ENCODE assay signal across 17 mouse cellular contexts in genomic region chr12:102043840-102044239, GRCm38 (mm10).
DNase-seq lines count a peak whose midpoint lies in the region; ATAC-seq and TF ChIP-seq lines count a peak whose summit lies in the region.
"Had no signal": no experiment of that assay in that cellular context is flagged by ENCODE, and none has a peak within 500 bp of the region (broad histone marks: within the 10 kb centered on the region; RNA-seq: fewer than 3 reads in every experiment).

No protein-coding gene starts in this region.

- no peak for DNase-seq in heart, adult 8-10 months (ENCODE audit: low spot score)
- DNase-seq in Muller cell, postnatal 12 days (ENCODE audit: inconsistent ontology term): peak; percentile 38
- DNase-seq in adrenal gland, postnatal 14 days: peak; percentile 33
- peak; percentile 70 for DNase-seq in lung, postnatal 0 days (ENCODE audit: low spot score)
- DNase-seq in urinary bladder, postnatal 10 days (ENCODE audit: low spot score): no peak
- no peak for DNase-seq in spleen, postnatal 36 days (ENCODE audit: low spot score in 2 of 2)
- DNase-seq: cerebellum, adult 2 months; forebrain, postnatal 0 days; gastrocnemius, postnatal 36 days; kidney, adult 11 months; spleen, adult 18-20 months; thymus, adult 18-20 months had no signal

- peak overlapping the region; percentile 16; the same call in 1 of the 2 replicates for H3K4me2 ChIP-seq in heart, embryonic 13.5 days
- no peak overlapping the region for H3K4me2 ChIP-seq in lung, postnatal 0 days (replicated peaks; ENCODE audit: low read depth, low read length)
- H3K4me2 ChIP-seq: limb, embryonic 13.5 days; neural tube, embryonic 15.5 days had no signal

- H3K27ac ChIP-seq in heart, embryonic 13.5 days (replicated peaks): peak overlapping the region; percentile 65
- H3K27ac ChIP-seq in lung, postnatal 0 days (ENCODE audit: low read length): no peak overlapping the region
- H3K27ac ChIP-seq: forebrain, embryonic 10.5 days; limb, embryonic 13.5 days; neural tube, embryonic 15.5 days had no signal

- no peaks in the 10 kb centered on the region for H3K36me3 ChIP-seq in heart, embryonic 13.5 days
- no peaks in the 10 kb centered on the region for H3K36me3 ChIP-seq in lung, postnatal 0 days (ENCODE audit: insufficient read depth, low read length)
- H3K36me3 ChIP-seq: forebrain, embryonic 10.5 days; limb, embryonic 13.5 days; neural tube, embryonic 15.5 days had no signal

- no peak overlapping the region for H3K9ac ChIP-seq in heart, embryonic 13.5 days
- H3K9ac ChIP-seq in lung, postnatal 0 days (replicated peaks; ENCODE audit: low read depth): no peak overlapping the region
- H3K9ac ChIP-seq: forebrain, postnatal 0 days; limb, embryonic 13.5 days; neural tube, embryonic 15.5 days had no signal

- H3K4me1 ChIP-seq in heart, embryonic 13.5 days: peaks cover 55% of the 10 kb centered on the region
- H3K4me1 ChIP-seq in lung, postnatal 0 days (ENCODE audit: insufficient read depth, low read depth, low read length): no peaks in the 10 kb centered on the region
- H3K4me1 ChIP-seq: limb, embryonic 13.5 days had no signal

- TF ChIP-seq CTCF in lung, postnatal 0 days (IDR thresholded peaks at IDR 0.05): no peak

- H3K4me3 ChIP-seq in heart, embryonic 13.5 days: no peak overlapping the region
- no peak overlapping the region for H3K4me3 ChIP-seq in lung, postnatal 0 days (ENCODE audit: low read depth, low read length)
- H3K4me3 ChIP-seq: forebrain, embryonic 10.5 days; limb, embryonic 13.5 days; neural tube, embryonic 15.5 days had no signal

- no peak for ATAC-seq in heart, embryonic 13.5 days (ENCODE audit: extremely low read depth, insufficient number of reproducible peaks, low FRiP score, low TSS enrichment)
- ATAC-seq in lung, postnatal 0 days: peak; percentile 94
- ATAC-seq: forebrain, postnatal 0 days; midbrain, embryonic 16.5 days had no signal

- no peaks in the 10 kb centered on the region for H3K27me3 ChIP-seq in heart, embryonic 13.5 days (replicated peaks)
- H3K27me3 ChIP-seq in lung, postnatal 0 days (replicated peaks; ENCODE audit: insufficient read depth, low read length): no peaks in the 10 kb centered on the region
- H3K27me3 ChIP-seq: limb, embryonic 13.5 days; neural tube, embryonic 15.5 days had no signal

- H3K9me3 ChIP-seq in heart, embryonic 13.5 days: no peaks in the 10 kb centered on the region
- no peaks in the 10 kb centered on the region for H3K9me3 ChIP-seq in lung, postnatal 0 days (ENCODE audit: low read length)
- H3K9me3 ChIP-seq: forebrain, embryonic 10.5 days; limb, embryonic 13.5 days; neural tube, embryonic 15.5 days had no signal

- 29% methylated on average over 5 of the region's 5 CpGs for WGBS in heart, embryonic 13.5 days
- 40% methylated on average over 5 of the region's 5 CpGs for WGBS in lung, postnatal 0 days

- TF ChIP-seq EP300 in lung, postnatal 0 days (IDR thresholded peaks at IDR 0.05): peak; percentile 79

Comparison
In these comparisons a context has a peak if more than half of its experiments do, and no peak if none do; other contexts are left out.
1. DNase-seq: peak in Muller cell, postnatal 12 days (single experiment), adrenal gland, postnatal 14 days (single experiment) and lung, postnatal 0 days (single experiment); none in heart, adult 8-10 months (single experiment), urinary bladder, postnatal 10 days (single experiment) and spleen, postnatal 36 days (0 of 2).